Mouse (Mus musculus) liver, adult 2 months (tissue): ENCODE results near the gene 3110040M04Rik. TPM values are rescaled to one million over a fixed set of nuclear protein-coding genes. Genes with fewer than 3 reads are reported as not detected.
A peak's percentile ranks its signal among the peaks of the same experiment; 100 is the strongest.

Experiments
- DNase-seq: peaks from one replicate; pipeline ENCODE4 v3.0.0-alpha.2; 2011; ENCODE audit warnings: low read depth, low spot score; ENCODE audit errors: extremely low read depth
- H3K27ac ChIP-seq: fragments of 200-500 bp; replicated peaks from 2 replicates; pipeline ENCODE4 v1.5.1; 2012; ENCODE audit warnings: low read depth, mild to moderate bottlenecking, control low read depth, inconsistent platforms, low read length; ENCODE audit not compliant: insufficient read depth
- H3K27me3 ChIP-seq: fragments of 200-500 bp; 2 replicates; pipeline ENCODE4 v1.6.1; 2012; ENCODE audit warnings: mild to moderate bottlenecking, moderate library complexity, low read length, inconsistent platforms; ENCODE audit not compliant: control insufficient read depth, insufficient read depth
- H3K36me3 ChIP-seq: fragments of 200-500 bp; 2 replicates; pipeline ENCODE4 v1.6.1; 2012; ENCODE audit warnings: low read length, inconsistent platforms; ENCODE audit not compliant: control insufficient read depth, insufficient read depth
- H3K4me1 ChIP-seq: fragments of 200-500 bp; 2 replicates; pipeline ENCODE4 v1.6.1; 2011; ENCODE audit warnings: low read length; ENCODE audit not compliant: control insufficient read depth, insufficient read depth
- H3K4me3 ChIP-seq: fragments of 200-500 bp; 2 replicates; pipeline ENCODE4 v1.5.1; 2011; ENCODE audit warnings: low read depth, mild to moderate bottlenecking, control low read depth, low read length, moderate library complexity; ENCODE audit not compliant: insufficient read depth
- H3K79me2 ChIP-seq: fragments of 200-500 bp; 2 replicates; pipeline ENCODE4 v1.6.1; 2012; ENCODE audit warnings: inconsistent platforms, mild to moderate bottlenecking, low read length, moderate library complexity; ENCODE audit not compliant: control insufficient read depth, insufficient read depth
- H3K9ac ChIP-seq: fragments of 200-500 bp; 2 replicates; pipeline ENCODE4 v1.6.1; 2012; ENCODE audit warnings: low read depth, mild to moderate bottlenecking, control low read depth, inconsistent platforms, low read length
- CTCF ChIP-seq: fragments of 200-500 bp; IDR thresholded peaks from 2 replicates; pipeline ENCODE4 v1.5.1; 2011; ENCODE audit warnings: low read depth, low read length, control low read depth
- POLR2A ChIP-seq: fragments of 200-500 bp; IDR thresholded peaks from 2 replicates; pipeline ENCODE4 v1.6.1; 2011; ENCODE audit warnings: low read length, control low read depth; ENCODE audit not compliant: insufficient read depth; ENCODE audit errors: extremely low read depth
- WGBS: fragments of 180-500 bp; shearing (Covaris S2); methylation state at CpG from one replicate; pipeline ENCODE4 v1.1.7; 2018; 5-methylcytosine and 5-hydroxymethylcytosine counted together
- polyA plus RNA-seq: library from polyadenylated mRNA; depleted of rRNA; stranded (reverse); fragments of >200 nt; gene quantifications from 2 replicates; pipeline ENCODE4 v1.2.3, GENCODE M21; 2012
- total RNA-seq: library from RNA; depleted of rRNA; stranded (reverse); fragments of >200 nt; gene quantifications from 2 replicates; pipeline ENCODE4 v1.2.3, GENCODE M21; 2014

Gene 3110040M04Rik
- total and polyA plus RNA-seq, 2 experiments: not detected

- Histone ChIP-seq H3K4me3 (no peak overlapping the region), H3K4me1 (no peaks in the 10 kb centered on the region; the same call in none of the 2 replicates), H3K27ac (no peak overlapping the region), H3K79me2 (no peaks in the 10 kb centered on the region), H3K9ac (no peak overlapping the region), H3K27me3 (no peaks in the 10 kb centered on the region), H3K36me3 (no peaks in the 10 kb centered on the region)
- TF ChIP-seq CTCF (no peak), POLR2A (no peak)
- 58% methylated on average over 4 of the region's 4 CpGs for WGBS
- DNase-seq: peak; percentile 84
Measured at GRCm38 (mm10) chr1:151243332-151243731, 39.4 kb downstream of the 3110040M04Rik start.

- Histone ChIP-seq H3K27ac (no peak overlapping the region), H3K36me3 (no peaks in the 10 kb centered on the region), H3K9ac (no peak overlapping the region), H3K79me2 (no peaks in the 10 kb centered on the region), H3K27me3 (no peaks in the 10 kb centered on the region), H3K4me3 (no peak overlapping the region), H3K4me1 (no peaks in the 10 kb centered on the region; the same call in none of the 2 replicates)
- peak; percentile 70 for DNase-seq
- WGBS: 34% methylated on average over 5 of the region's 5 CpGs
- TF ChIP-seq CTCF (no peak), POLR2A (no peak)
Measured at GRCm38 (mm10) chr1:151244013-151244412, 40.1 kb downstream of the 3110040M04Rik start.

- H3K9ac ChIP-seq: no peak overlapping the region
- no peaks in the 10 kb centered on the region for H3K27me3 ChIP-seq
- WGBS: 98% methylated on average over 4 of the region's 4 CpGs
- TF ChIP-seq CTCF (no peak), POLR2A (no peak)
- no peaks in the 10 kb centered on the region; the same call in none of the 2 replicates for H3K4me1 ChIP-seq
- DNase-seq: no peak
- no peak overlapping the region for H3K4me3 ChIP-seq
- H3K79me2 ChIP-seq: no peaks in the 10 kb centered on the region
- H3K36me3 ChIP-seq: no peaks in the 10 kb centered on the region
- no peak overlapping the region for H3K27ac ChIP-seq
Measured at GRCm38 (mm10) chr1:151244761-151245160, 40.8 kb downstream of the 3110040M04Rik start.

GRCm38 (mm10) chr1:151245165-151245564, 41.2 kb downstream of the 3110040M04Rik start:
- Histone ChIP-seq H3K27ac (no peak overlapping the region), H3K4me3 (no peak overlapping the region), H3K9ac (no peak overlapping the region), H3K4me1 (no peaks in the 10 kb centered on the region; the same call in none of the 2 replicates), H3K79me2 (no peaks in the 10 kb centered on the region), H3K27me3 (no peaks in the 10 kb centered on the region), H3K36me3 (no peaks in the 10 kb centered on the region)
- TF ChIP-seq POLR2A (no peak), CTCF (no peak)
- DNase-seq: peak; percentile 31
- WGBS: 76% methylated on average over 10 of the region's 10 CpGs

- Histone ChIP-seq H3K27ac (no peak overlapping the region), H3K9ac (no peak overlapping the region), H3K36me3 (no peaks in the 10 kb centered on the region), H3K4me3 (no peak overlapping the region), H3K79me2 (no peaks in the 10 kb centered on the region), H3K27me3 (no peaks in the 10 kb centered on the region), H3K4me1 (no peaks in the 10 kb centered on the region; the same call in none of the 2 replicates)
- TF ChIP-seq POLR2A (no peak), CTCF (no peak)
- no peak for DNase-seq
- WGBS: 50% methylated on average over 2 of the region's 2 CpGs
Measured at GRCm38 (mm10) chr1:151245846-151246245, 41.9 kb downstream of the 3110040M04Rik start.

- DNase-seq: no peak
- Histone ChIP-seq H3K9ac (no peak overlapping the region), H3K27ac (no peak overlapping the region), H3K36me3 (no peaks in the 10 kb centered on the region), H3K79me2 (no peaks in the 10 kb centered on the region), H3K4me3 (peak overlapping the region; percentile 37), H3K27me3 (no peaks in the 10 kb centered on the region), H3K4me1 (no peaks in the 10 kb centered on the region)
- no peak for TF ChIP-seq POLR2A
- TF ChIP-seq CTCF: no peak
- 94% methylated on average over 3 of the region's 3 CpGs for WGBS
Measured at GRCm38 (mm10) chr1:151250109-151250508, 46.2 kb downstream of the 3110040M04Rik start.
